Mouse (Mus musculus) embryo, embryonic 9.5 days (tissue): ENCODE measurements around the gene Samhd1.
A peak's percentile ranks its signal among the peaks of the same experiment; 100 is the strongest.

Source experiments
- DNase-seq: peaks from one replicate; pipeline ENCODE4 v3.0.0-alpha.2; 2017; ENCODE audit errors: extremely low spot score

The Samhd1 gene

DNA sequence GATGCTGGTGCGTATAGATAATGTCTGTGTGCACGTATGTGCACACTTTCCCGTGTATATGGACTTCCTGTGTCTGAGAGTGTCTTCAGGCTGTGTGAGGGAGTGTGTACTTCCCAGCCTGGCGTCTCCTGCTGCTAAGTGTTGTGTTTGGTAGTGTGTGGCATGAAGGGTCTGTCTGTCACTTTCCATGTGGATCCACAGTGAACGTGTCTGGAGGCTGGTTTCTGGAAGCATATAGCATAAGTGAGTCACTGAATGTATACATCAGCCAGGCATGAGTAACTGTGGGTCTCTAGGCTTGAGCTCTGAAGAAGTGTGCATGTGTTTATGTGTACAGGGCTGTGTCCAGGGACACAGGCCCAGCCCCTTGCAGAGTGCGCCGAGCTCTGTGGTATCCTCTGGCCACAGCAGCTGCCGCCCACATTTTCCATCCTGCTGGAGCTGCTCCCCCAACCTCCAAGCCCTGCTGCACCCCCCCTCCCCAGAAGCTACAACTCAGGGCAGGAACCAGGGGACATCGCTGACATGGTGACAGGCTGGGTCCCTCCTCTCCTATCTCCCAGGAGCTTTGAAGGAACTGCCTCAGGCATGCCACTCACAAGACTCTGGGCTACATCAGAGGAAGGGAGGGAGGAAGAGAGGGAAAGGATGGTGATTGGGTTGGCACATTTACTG is 61.5 kb downstream of the Samhd1 start:
- DNase-seq = no peak

DNA sequence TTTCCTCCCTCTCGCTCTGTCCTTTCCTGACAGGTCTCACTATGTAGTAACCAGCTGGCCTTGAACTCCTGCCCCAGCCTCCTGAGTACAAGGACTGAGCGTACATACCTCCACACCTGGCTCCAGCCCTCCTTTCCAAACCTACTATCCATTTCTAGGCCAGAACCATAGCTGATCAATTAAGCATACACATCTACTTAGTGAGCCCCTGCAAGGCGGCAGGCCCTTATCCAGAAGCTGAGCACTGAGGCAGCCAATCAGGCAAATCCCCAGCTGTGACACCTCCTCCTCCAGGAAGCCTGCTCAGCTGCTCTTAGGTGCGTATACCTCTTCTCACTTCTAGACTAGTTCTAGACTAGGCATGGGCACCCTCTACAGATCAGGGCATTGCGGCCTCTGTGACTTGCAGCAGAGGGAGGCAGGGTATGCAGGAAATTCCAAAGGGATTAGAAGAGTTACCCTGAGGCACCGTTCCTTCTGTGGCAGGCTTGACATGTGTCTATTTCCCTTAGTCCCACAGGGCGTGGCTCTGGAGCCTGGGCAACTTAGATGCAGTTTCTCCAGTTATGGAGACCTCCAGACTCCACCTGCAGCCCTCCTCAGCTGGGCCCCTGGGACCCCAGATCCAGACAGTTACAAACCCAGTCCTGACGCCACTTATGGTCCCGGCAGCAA is 62.6 kb downstream of the Samhd1 start:
- DNase-seq = no peak

DNA sequence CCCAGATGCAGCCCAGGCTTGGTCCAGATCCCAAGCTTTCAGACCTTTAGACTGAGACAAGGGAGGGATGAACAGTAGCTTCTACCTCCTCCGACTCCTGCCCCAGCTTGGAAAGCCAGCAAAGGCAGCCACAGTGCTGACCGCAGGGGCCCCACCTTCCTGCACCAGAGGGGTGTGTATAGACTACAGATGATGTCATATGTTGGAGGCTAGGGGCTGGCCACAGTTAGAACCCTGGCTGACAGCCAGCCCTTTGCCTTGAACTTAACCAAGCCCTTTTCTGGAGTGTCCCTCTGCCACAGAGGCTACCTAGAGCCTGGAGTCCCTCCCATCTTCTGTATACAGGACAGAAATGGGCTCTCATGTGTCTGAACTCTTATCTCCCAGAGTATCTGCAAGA is 63.5 kb downstream of the Samhd1 start:
- no peak for DNase-seq

DNA sequence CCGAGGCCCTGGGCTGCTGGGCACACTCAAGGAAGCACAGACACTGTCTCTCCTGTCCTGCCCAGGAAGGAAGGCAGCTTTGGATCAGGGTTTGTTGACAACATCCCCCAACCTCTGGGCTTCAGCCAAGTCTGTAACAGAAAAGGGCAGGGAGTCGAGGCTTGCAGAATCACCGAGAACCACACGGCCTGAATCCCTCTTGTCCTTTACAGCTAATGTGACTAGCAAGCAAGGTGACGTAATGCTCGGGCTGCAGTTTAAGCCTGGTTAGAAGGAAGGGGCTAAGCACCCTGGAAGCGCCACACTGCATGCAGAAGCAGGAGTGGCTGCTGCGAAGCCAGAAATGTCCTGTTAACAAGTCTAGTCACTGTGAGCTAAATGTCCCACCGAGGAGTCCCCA is 64.7 kb downstream of the Samhd1 start:
- DNase-seq = no peak

DNA sequence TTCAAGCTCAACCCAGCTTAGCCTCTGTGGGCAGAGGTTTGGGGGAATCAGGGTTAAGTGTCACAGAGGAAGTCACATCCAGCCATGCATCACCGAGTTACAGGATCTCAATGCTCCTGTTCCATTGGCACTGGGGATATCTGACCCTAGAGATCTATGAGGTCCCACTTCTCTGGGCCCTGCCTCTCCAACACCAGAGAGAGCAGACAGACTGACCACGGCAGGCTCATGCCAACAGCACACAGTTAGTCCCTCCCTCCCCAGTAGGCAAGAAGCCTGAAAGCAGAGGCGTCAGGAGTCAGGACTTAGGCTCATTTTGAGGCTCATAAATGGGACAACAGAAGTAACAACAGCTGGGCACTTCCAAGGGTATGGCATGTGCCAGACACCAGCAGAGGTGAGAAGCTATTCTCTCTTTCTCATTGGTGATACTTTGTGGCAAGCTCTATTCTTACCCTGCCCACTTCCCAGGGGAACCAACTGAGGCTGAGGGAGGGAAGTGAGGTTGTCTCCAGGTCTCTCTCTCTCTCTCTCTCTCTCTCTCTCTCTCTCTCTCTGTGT is 65.2 kb downstream of the Samhd1 start:
- DNase-seq = no peak

DNA sequence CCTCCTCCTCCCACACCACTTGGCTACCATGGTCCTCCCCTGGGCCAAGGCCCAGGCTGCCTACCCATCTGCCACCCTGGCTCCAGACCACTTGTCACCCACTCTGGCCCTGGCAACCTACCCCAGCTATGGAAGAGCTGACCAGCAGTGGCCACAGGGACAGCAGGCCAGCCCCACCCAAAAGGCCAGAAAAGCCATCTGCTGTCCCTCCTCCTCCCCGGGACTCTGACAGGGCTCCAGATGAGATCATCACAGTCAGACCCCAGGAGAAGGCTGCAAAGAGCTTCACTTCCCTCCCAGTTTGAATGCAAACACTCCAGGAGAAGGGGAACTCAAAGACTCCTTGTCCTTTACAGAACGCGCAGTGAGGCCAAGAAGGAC is 65.7 kb downstream of the Samhd1 start:
- no peak for DNase-seq

DNA sequence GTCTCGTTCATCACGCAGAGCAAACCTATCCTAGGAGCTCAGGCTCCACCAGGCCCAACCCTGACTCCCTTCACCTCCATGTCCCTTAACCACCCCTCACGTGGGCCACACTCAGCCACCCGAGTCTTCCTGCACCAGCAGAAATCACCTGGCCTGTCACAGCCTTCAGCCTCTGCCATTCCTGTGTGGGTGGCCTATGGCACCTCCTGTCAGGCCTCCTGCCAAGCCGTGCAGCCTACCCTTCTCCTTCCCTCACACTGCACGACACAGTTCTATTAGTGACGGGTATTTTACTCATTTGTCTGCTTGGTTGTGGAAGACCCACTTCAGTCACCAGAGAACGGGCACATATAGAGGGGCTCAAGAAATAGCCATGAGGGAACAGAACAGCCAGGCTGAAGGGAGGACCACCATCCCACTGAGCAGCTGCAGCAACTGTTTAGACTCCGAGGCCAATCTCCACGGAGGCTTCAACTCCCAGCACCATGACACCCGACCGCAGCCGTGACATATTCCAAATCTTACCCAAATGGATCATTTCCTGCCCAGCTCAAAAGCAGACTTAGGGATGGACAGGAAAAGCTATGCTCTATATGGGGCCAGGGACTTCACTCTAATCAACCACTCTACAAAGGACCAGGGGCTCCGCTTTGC is 66.2 kb downstream of the Samhd1 start:
- DNase-seq = no peak

DNA sequence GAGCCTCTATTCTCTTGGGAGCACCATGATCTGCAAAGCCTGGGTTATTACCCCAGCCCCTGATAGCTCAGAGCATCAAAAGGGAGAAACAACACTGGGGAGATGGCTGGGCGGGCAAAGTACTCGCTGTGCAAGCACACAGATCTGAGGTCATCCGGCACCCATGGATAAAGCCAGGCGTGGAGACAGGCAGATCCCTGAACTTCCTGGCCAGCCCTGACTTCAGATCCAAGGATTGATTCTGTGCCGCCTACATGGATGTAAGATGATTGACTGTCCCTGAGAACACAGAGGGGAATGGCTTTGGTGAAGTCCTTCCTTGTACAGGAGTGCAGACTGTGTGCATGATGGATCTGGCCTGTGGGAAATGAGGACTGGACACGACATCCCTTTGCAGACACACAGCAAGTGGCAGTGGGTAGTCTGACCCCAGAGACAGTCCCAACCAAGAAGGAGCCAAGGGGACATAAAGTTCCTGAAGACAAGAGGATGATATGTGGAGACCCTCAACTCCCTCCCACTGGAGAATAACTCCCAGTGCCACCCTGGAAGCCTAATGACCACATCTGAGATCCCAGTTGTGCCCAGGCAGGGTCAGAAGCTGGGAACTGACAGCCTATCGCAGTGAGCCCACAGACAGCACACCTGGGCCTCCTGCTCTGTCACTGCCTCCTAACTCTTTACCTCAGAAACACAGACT is 68.2 kb downstream of the Samhd1 start:
- no peak for DNase-seq

DNA sequence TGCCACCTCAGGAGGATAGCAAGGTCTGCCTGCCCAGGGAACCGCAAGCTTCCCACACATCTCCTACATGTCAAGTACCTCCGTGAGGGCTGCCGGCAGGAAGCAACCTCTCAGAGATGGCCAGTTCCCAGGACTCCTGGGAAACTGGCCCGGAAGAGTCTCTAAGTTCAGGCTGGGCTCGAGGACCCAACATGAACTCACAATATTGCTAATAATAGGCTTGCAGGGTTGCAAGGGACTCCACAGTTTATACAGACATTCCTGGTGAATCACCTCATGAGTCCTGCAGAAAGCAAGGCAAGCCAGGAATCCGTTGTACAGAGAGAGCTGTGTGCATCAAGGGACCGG is 69.2 kb downstream of the Samhd1 start:
- no peak for DNase-seq

DNA sequence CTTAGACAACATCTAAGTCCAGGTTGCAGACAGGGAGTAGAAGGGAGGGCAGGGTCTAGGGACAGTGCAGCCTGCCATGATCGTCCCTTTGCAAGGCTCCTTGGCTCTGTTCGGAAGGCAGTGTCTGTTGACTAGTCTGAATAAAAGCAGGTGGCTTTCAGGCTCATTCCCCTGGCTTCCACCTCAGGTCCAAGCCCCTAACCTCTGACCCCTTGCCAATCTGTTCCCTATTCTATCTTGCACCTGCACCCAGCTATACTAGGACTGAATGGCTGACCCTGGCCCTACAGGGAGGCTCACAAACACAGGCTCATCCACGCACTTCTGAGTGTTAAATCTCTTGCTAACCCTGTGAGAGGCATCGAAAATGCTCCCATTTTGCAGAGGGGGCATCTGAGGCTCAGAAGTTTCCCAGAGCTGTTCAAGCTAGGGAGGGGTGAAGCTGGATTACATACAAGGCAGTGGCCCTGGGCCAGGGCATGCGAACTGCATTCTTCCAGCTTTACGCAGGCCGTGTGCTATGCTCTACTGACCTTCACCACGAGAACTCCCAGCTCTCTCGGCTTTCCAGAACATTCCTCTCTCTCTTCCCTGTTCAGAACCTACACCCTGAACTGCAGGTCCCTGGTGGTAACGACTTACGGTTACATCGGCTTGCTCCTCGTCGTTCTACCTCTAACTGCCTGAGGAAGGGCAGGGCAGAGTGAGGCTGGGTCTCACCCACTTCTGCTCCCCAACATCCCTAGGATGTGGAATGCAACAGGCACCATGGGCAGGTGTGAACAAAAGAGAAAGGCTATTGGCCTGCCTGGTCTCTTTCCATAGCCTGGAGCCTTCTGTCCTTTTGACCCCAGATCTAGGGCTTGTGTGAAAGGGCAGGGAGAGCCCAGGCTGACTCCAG is 69.8 kb downstream of the Samhd1 start:
- no peak for DNase-seq

DNA sequence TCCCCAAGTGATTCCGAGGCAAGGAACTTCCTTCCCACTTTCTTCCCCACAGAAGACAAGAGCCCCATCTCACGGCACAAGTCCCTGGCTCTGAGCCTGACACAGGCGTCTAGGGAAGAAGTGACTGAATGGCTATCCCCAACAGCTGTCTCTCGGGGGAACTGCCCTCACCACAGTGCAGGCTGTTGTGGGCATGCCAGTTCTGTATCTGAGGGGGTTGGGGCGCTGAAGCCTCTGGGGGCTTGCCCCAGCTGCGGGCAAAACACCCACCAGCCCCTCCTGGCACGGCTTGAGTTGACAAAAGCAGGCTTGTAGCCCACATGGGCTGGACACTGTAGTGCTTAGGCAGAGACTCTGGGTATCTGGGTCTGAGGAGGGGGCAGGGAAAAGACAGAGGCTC is 70.9 kb downstream of the Samhd1 start:
- no peak for DNase-seq

DNA sequence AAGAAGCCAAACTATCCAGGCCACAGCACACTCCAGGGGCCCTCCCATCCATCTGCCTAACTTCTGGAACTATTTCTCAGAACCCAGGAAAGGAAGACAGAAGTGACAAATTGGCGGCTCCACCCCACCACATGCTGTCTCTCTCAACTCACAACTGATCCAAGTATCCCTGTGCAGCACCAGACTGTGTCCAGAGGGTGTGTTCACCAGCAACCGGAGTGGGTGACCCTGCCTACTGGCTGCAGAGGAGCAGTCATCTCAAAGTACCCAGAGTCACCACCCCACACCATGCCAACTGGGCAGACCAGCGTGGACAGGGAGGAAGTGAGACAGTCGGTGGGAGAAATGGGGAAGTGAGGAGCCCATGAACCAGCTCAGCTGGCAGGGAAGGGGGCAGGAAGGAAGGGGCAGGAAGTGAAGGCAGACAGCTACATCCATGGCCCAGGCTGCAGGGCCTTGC is 71.8 kb downstream of the Samhd1 start:
- DNase-seq = no peak

DNA sequence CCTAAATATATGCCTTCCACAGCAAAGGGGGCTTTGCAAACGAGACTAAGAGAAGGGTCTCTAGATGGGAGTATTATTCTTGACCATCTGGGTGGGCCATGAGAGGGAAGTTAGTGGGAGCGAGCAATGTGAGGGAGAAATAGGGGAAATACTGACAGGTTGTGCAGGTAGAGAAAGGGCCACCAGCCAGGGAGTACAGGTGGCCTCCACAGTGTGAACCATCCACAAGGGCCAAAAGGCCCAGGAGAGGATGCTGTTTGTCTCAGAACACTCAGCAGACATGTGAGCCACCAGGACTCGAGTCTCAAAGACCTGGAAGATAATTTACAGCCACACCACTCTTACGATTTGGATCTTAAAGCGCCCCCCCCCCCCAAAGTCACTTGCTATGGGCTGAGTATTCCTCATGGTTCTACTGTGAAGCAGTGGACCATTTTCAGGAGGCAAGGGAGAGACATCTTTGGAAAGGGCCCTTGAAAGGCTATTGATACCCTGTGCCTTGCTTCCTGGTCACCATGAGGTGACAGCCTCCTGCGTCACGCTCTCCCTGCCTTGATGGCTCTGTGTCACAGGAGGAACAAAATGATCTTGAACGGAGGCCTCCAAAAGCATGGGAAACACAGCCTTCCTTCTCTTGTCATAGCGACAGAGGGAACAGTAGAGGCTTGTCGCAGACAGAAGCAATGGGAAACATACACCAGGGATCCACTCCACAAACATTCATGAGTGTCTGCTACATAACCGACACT is 74.3 kb downstream of the Samhd1 start:
- DNase-seq = no peak

DNA sequence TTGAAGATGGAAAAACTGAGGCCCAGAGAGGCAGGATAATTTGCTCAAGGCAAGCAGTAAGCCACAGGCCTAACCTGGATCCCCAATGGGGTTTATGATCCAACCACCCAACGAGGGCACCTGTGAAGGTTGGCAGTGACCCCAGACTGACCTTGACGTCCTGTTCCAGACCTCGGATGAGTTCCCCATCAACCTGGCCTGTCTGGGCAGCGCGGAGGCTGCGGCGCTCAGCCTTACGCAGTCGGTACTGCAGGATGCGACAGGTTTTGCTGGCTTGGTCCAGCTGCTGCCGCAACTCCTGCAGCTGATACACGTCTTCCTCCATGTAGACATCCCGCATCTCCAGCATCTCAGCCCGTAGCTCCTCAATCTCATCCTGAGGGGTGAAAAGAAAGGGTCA is 75.0 kb downstream of the Samhd1 start:
- DNase-seq = no peak

DNA sequence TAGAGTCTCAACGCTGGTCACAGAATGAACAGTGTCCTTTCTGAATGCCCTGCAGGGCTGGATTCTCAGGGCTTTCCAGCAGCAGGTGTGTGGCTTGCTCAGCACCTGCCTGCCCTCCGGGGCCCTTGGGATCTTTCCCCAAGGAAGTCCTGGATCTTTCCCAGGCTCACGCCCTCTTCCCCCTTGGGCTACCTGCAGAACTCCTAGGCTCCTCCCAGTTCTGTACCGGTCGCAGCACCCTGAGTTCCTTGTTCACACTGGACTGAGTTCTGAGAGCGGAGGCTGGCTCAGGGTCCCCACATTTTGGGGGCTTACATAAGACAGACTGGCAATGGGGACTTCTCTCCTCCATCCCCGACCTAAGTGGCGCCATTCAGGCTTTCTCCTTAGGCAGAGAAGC is 75.9 kb downstream of the Samhd1 start:
- no peak for DNase-seq

DNA sequence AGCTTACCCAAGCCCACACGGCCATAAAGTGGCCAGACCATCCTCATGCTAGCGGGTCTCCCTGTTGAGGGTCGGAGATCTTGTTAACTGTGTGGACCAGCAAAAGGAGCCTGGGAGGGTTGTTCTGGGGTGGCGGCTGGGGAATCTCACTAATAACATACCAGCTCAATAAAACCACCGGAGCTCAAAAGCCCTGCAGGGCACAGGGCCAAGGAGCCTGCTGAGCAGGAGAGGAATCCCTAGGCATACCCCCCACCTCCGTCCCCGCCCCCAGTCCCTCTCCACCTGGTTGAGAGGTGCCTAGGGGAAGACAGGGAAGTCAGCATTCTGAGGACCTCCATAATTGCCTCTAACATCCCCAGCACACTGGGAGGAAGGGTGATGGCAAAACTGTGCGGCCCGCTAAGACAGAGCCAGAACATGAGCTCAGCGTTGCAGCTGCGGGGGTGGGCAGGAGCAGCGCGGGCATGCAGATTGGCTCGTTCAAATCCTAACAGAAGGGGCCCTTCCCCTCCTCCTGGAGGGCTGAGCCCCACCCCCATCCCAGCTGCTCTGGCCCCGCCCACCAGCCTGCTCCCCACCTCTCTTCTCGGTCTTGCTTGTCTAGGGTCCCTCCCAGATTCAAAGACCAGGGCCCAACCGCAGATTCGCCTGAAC is 76.6 kb downstream of the Samhd1 start:
- DNase-seq = peak; percentile 88

DNA sequence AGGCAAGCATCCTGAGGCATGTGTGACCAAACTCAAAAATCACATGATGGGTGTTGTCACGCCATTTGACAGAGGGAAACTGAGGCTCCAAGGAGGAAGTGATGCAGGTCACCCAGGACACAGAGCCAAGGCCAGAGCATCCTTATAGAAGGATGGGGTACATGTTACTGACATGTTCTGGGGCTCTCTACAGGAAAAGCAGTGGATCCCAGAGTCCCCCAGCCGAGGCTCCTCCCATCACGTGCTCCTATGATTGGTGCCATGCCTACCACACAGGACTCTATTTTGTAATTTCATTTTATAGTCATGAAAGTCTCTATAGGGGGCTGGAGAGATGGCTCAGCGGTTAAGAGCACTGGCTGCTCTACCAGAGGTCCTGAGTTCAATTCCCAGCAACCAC is 77.3 kb downstream of the Samhd1 start:
- DNase-seq = no peak

DNA sequence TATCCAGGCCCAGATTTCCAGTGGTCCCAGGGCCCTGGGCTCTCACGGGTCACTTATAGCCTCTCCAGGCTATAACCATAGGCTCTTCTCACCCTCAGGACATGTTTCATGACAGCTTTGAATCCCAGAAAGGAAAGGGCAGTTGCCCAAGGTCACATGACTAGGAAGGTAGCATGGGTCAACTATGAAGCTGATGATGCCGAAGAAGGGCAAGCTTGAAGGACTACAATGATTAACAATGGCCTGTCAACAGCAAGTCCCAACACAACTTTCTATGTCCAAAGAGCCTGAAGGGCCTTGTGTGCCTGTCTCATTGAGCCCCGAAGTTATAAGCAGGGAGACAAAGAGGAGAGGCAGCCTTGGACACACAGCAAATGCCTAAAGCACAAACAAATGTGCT is 77.9 kb downstream of the Samhd1 start:
- DNase-seq = no peak

DNA sequence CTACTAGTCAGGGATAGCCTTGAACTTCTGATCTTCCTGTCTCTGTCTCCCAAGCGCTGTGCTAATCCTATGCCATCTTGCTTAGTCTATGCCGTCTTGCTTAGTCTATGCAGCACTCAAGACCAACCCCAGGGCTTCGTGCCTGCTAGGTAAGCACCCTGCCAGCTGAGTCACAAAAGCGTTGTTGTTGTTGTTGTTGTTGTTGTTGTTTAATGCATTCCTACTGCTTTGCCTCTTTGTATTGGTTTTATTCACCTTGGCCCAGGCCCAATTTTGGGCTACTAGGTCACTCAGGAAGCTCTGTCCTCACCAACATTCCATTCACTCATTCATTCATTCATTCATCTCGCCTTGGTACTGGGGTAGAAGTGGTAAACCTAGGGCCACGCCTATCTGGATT is 79.3 kb downstream of the Samhd1 start:
- DNase-seq = no peak

DNA sequence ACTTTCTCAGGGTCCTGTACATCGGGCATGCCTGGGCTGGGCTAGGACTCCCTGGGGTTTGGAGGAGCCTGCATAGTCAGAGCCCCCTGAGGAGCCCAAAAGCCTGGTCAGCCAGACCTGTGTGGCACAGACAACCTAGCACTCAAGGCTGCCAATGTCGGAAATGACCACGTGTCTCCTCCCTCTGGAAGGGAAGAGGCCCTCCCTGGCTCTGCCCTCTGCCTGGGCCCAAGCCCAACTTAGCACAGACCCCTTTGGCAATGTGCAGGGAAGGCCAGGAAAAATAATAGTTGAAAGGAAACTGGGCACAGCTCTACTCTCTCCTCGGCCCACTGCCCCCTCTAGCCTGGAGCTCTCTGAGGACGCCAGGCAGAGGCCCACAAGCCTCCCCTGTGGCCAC is 80.2 kb downstream of the Samhd1 start:
- no peak for DNase-seq
